Mouse (Mus musculus) neural tube, embryonic 11.5 days (tissue): ENCODE data around the gene Olfr784. TPM values are rescaled to one million over a fixed set of nuclear protein-coding genes. Genes with fewer than 3 reads are reported as not detected.

Experiments
- polyA plus RNA-seq: library from polyadenylated mRNA; unstranded; fragments of >200 nt; fragmentation: Nextera tagmentation; extraction: Ambion mirVana; gene quantifications from 2 replicates; pipeline ENCODE4 v1.2.1, GENCODE M21; 2014

Olfr784 gene
- polyA plus RNA-seq, 1 experiment from 2014 or later = 0.15 TPM

Other genes with a start within 250 kb of the Olfr784 start
- not detected in 2 replicates for gene Olfr770, start 245.1 kb upstream of the Olfr784 start, polyA plus RNA-seq
- gene Olfr771, start 219.3 kb upstream of the Olfr784 start, polyA plus RNA-seq = not detected in 2 replicates
- gene Olfr772, start 206.2 kb upstream of the Olfr784 start, polyA plus RNA-seq = not detected in 2 replicates
- not detected in 2 replicates for gene Olfr773, start 196.7 kb upstream of the Olfr784 start, polyA plus RNA-seq
- gene Olfr774, start 147.9 kb upstream of the Olfr784 start, polyA plus RNA-seq = not detected in 2 replicates
- gene Olfr775, start 135.7 kb upstream of the Olfr784 start, polyA plus RNA-seq = not detected in 2 replicates
- gene Olfr776, start 125.0 kb upstream of the Olfr784 start, polyA plus RNA-seq = not detected in 2 replicates
- not detected in 2 replicates for gene Olfr777, start 112.6 kb upstream of the Olfr784 start, polyA plus RNA-seq
- gene Olfr780, start 66.0 kb upstream of the Olfr784 start, polyA plus RNA-seq = not detected in 2 replicates
- not detected in 2 replicates for gene Olfr781, start 55.2 kb upstream of the Olfr784 start, polyA plus RNA-seq
- not detected in 2 replicates for gene Olfr782, start 35.2 kb upstream of the Olfr784 start, polyA plus RNA-seq
- gene Olfr785, start 21.3 kb downstream of the Olfr784 start, polyA plus RNA-seq = not detected in 2 replicates
- gene Olfr786, start 43.2 kb downstream of the Olfr784 start, polyA plus RNA-seq = not detected in 2 replicates
- not detected in 2 replicates for gene Olfr787, start 77.8 kb downstream of the Olfr784 start, polyA plus RNA-seq
- gene Olfr788, start 86.9 kb downstream of the Olfr784 start, polyA plus RNA-seq = not detected in 2 replicates
- gene Olfr789, start 100.7 kb downstream of the Olfr784 start, polyA plus RNA-seq = not detected in 2 replicates
- gene Olfr790, start 114.4 kb downstream of the Olfr784 start, polyA plus RNA-seq = not detected in 2 replicates
- gene Olfr791, start 137.7 kb downstream of the Olfr784 start, polyA plus RNA-seq = not detected in 2 replicates
- not detected in 2 replicates for gene Olfr792, start 155.1 kb downstream of the Olfr784 start, polyA plus RNA-seq
- gene Olfr794, start 183.6 kb downstream of the Olfr784 start, polyA plus RNA-seq = not detected in 2 replicates
- gene Olfr796, start 228.5 kb downstream of the Olfr784 start, polyA plus RNA-seq = 0.07 TPM in 1 of 2 replicates, not detected in the other
- not detected in 2 replicates for gene Olfr798, start 243.9 kb downstream of the Olfr784 start, polyA plus RNA-seq